Mouse (Mus musculus) stomach, embryonic 16.5 days (tissue): ENCODE data around the gene Pacrg. TPM values are rescaled to one million over a fixed set of nuclear protein-coding genes. Genes with fewer than 3 reads are reported as not detected.

Experiments used
- ATAC-seq: fragments of 200-750 bp; cut with Nextera tagmentation; 2 replicates; pipeline ENCODE4 v1.8.0; 2017; ENCODE audit warnings: moderate number of reproducible peaks, moderate TSS enrichment; ENCODE audit not compliant: insufficient read depth, low FRiP score
- H3K27ac ChIP-seq: fragments of 300-500 bp; sonication (generic); 2 replicates; pipeline ENCODE4 v1.5.1; 2014; ENCODE audit warnings: low read length
- H3K27me3 ChIP-seq: fragments of 300-500 bp; sonication (generic); 2 replicates; pipeline ENCODE4 v1.6.1; 2014; ENCODE audit warnings: low read length, control low read depth, mixed read lengths; ENCODE audit not compliant: control insufficient read depth, insufficient read depth
- H3K36me3 ChIP-seq: fragments of 300-500 bp; sonication (generic); 2 replicates; pipeline ENCODE4 v1.6.1; 2014; ENCODE audit warnings: low read length; ENCODE audit not compliant: control insufficient read depth, insufficient read depth
- H3K4me1 ChIP-seq: fragments of 300-500 bp; sonication (generic); 2 replicates; pipeline ENCODE4 v1.6.1; 2014; ENCODE audit warnings: low read length, control low read depth, mixed read lengths; ENCODE audit not compliant: control insufficient read depth, insufficient read depth
- H3K4me2 ChIP-seq: fragments of 300-500 bp; sonication (generic); 2 replicates; pipeline ENCODE4 v1.6.1; 2014; ENCODE audit warnings: low read depth, low read length, mixed read lengths
- H3K4me3 ChIP-seq: fragments of 300-500 bp; sonication (generic); replicated peaks from 2 replicates; pipeline ENCODE4 v1.5.1; 2014; ENCODE audit warnings: mild to moderate bottlenecking, low read length
- H3K9ac ChIP-seq: fragments of 300-500 bp; sonication (generic); 2 replicates; pipeline ENCODE4 v1.6.1; 2014; ENCODE audit warnings: low read length
- H3K9me3 ChIP-seq: fragments of 300-500 bp; sonication (generic); replicated peaks from 2 replicates; pipeline ENCODE4 v1.6.1; 2016; ENCODE audit warnings: low read length, control low read depth; ENCODE audit not compliant: control insufficient read depth
- WGBS: fragments of 180-500 bp; shearing (Covaris S2); extraction: QIAGEN DNeasy Blood & Tissue Kit; methylation state at CpG from one replicate; pipeline ENCODE4 v1.1.7; 2014; 5-methylcytosine and 5-hydroxymethylcytosine counted together
- polyA plus RNA-seq: library from polyadenylated mRNA; unstranded; fragments of >200 nt; fragmentation: Nextera tagmentation; extraction: Ambion mirVana; gene quantifications from 2 replicates; pipeline ENCODE4 v1.2.1, GENCODE M21; 2015

Gene Pacrg
- polyA plus RNA-seq, 1 experiment from 2014 or later: 1.8 TPM

DNA sequence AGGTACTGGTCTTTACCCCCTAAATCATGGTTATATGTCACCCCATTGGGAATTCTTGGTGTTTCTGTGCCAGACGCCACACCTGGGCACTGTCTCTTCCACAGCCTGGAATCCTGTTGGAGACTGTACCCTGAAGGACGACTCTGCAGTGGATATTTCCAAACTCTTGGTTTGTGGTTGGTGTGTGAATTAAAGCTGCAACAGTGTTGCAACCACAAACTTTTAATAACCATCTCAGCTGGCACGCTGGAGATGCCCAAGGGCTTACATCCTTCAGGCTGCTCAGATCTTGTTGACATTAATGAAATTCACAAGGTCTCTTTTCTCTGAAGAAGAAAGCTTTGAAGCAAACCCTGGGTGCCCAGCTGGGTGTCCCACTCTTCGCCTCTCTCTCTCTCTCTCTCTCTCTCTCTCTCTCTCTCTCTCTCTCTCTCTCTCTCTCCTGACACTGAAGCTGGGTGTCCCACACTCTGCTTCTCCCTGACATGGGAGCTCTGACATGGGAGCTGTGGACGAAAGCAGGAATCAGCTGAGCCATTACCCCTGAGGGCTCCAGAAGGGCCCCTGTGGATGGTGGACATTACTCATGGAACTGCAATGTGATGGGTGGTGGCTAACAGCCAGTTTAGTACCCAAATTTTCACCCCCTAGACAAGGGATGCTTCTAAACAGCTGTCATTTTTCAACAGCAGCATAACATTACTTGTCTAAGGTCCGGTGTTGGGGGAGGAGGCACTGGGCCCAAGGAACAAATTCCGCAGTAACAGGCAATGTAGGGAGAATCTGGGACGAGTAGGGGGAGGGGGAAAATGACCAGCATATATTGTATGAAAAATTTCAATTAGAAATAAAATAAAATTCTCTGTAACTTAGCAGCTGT lies 429.3 kb downstream of the Pacrg start:
- no peaks in the 10 kb centered on the region for H3K9me3 ChIP-seq
- H3K9ac ChIP-seq: no peak overlapping the region
- no peak overlapping the region for H3K27ac ChIP-seq
- no peaks in the 10 kb centered on the region for H3K27me3 ChIP-seq
- ATAC-seq: no peak
- WGBS: 69% methylated on average over 8 of the region's 8 CpGs
- H3K36me3 ChIP-seq: no peaks in the 10 kb centered on the region
- no peak overlapping the region for H3K4me2 ChIP-seq
- H3K4me3 ChIP-seq: no peak overlapping the region
- H3K4me1 ChIP-seq: no peaks in the 10 kb centered on the region

DNA sequence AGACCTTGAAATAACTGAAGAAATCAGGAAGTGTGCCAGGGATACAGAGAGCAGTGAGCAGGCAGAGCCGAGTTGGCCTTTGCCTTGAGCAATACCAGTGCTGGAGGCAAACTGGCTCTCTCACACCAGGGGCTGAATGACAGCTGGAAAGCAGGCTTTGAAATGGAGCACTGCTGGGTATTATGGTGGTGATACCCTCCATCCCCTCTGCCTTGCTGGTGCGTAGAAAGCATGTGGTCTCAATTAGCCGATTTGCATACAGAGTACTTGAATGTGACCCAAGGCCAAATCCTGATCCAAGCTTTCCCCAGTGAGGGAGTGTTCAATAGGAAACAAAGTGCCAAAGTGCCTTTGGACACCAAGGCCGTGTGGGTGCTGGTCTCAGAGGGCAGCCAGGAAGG lies 431.4 kb downstream of the Pacrg start:
- ATAC-seq: no peak
- Histone ChIP-seq H3K4me1 (no peaks in the 10 kb centered on the region), H3K27me3 (no peaks in the 10 kb centered on the region), H3K4me2 (no peak overlapping the region), H3K9me3 (no peaks in the 10 kb centered on the region), H3K36me3 (no peaks in the 10 kb centered on the region), H3K27ac (no peak overlapping the region), H3K4me3 (no peak overlapping the region), H3K9ac (no peak overlapping the region)
- WGBS: 63% methylated on average over 4 of the region's 4 CpGs

DNA sequence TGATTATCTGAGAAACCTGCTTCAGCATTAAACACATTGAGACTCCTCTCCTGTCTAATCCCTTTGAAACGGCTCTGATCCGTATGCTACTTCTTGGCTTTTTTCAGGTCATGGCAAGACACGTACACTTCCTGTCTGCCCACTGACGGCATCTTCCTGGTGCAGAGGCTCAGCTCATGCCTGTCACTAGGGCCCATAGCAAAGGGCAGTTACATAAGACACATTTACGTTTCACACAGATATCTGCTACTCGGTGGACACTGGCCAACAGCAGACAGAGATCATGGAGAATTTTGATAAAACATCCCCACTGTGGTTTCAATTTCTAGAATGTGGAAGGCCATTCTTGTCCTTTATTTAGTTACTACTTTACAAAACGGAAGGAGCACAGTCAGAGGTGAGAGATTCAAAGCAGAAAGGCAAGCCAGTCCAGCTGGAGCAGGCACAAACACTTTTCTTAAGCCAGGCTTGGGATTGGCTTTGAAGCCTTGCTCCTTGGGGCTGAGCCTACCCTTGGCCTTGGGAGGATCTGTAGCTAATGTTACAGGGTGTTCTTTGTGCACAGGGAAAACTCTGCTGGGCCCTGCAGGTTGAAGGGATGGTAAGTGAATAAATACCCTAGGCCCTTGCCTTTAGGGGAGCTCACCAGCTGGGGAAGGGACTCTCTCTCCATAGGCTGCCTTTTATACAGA lies 432.9 kb downstream of the Pacrg start:
- H3K4me3 ChIP-seq: no peak overlapping the region
- ATAC-seq: no peak
- WGBS: 59% methylated on average over 7 of the region's 7 CpGs

DNA sequence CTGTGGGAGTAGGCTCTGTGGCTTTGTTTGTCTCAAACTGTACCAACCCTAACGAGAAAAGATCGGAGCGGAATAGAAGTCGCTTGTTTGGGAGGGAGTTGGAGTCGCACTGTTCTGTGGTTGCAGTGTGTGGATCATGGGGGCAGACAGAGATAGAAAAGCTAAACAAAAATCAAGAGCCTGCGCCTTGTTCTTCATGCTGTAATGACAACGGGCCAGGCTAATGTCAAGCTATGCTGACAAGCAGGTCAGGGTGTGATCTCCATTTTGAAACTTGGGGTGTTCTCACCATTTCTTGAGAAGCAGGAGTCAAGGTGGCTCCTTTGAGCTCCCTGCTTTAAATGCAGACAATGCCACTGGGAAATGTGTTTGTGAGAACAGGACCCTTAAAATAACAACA lies 433.8 kb downstream of the Pacrg start:
- no peaks in the 10 kb centered on the region for H3K4me1 ChIP-seq
- no peaks in the 10 kb centered on the region for H3K27me3 ChIP-seq
- no peak overlapping the region for H3K9ac ChIP-seq
- 0 out of 2 replicates have a peak overlapping the region, but pooled peaks have one; percentile 3 for H3K4me2 ChIP-seq
- WGBS: 54% methylated on average over 7 of the region's 7 CpGs
- no peak for ATAC-seq
- H3K36me3 ChIP-seq: no peaks in the 10 kb centered on the region
- no peak overlapping the region for H3K27ac ChIP-seq
- H3K4me3 ChIP-seq: no peak overlapping the region
- no peaks in the 10 kb centered on the region for H3K9me3 ChIP-seq

More for the DNA sequence above, 432.9 kb downstream of the Pacrg start:
- Histone ChIP-seq H3K4me2 (no peak overlapping the region), H3K4me1 (no peaks in the 10 kb centered on the region), H3K27ac (no peak overlapping the region), H3K36me3 (no peaks in the 10 kb centered on the region), H3K27me3 (no peaks in the 10 kb centered on the region), H3K9me3 (no peaks in the 10 kb centered on the region), H3K9ac (no peak overlapping the region)

GRCm38 (mm10) chr17:10405906-10406305 lies 434.2 kb downstream of the Pacrg start:
- Histone ChIP-seq H3K4me2 (0 out of 2 replicates have a peak overlapping the region, but pooled peaks have one; percentile 3), H3K4me1 (no peaks in the 10 kb centered on the region), H3K27ac (no peak overlapping the region), H3K27me3 (no peaks in the 10 kb centered on the region), H3K9me3 (no peaks in the 10 kb centered on the region), H3K9ac (no peak overlapping the region), H3K4me3 (no peak overlapping the region), H3K36me3 (no peaks in the 10 kb centered on the region)
- no peak for ATAC-seq
- 52% methylated on average over 7 of the region's 7 CpGs for WGBS

- Histone ChIP-seq H3K9me3 (no peaks in the 10 kb centered on the region), H3K4me1 (no peaks in the 10 kb centered on the region), H3K27ac (no peak overlapping the region), H3K36me3 (no peaks in the 10 kb centered on the region), H3K27me3 (no peaks in the 10 kb centered on the region), H3K9ac (no peak overlapping the region), H3K4me2 (no peak overlapping the region), H3K4me3 (no peak overlapping the region)
- WGBS: 88% methylated on average over 11 of the region's 11 CpGs
- no peak for ATAC-seq
Observed at GRCm38 (mm10) chr17:10403186-10403585, 436.9 kb downstream of the Pacrg start.

GRCm38 (mm10) chr17:10402064-10402640 lies 438.0 kb downstream of the Pacrg start:
- Histone ChIP-seq H3K9me3 (no peaks in the 10 kb centered on the region), H3K27ac (no peak overlapping the region), H3K36me3 (no peaks in the 10 kb centered on the region), H3K4me1 (no peaks in the 10 kb centered on the region), H3K27me3 (no peaks in the 10 kb centered on the region), H3K9ac (no peak overlapping the region), H3K4me3 (no peak overlapping the region), H3K4me2 (no peak overlapping the region)
- 88% methylated on average over 12 of the region's 12 CpGs for WGBS
- no peak for ATAC-seq

GRCm38 (mm10) chr17:10401529-10401928 lies 438.6 kb downstream of the Pacrg start:
- no peaks in the 10 kb centered on the region for H3K27me3 ChIP-seq
- no peak overlapping the region for H3K9ac ChIP-seq
- H3K4me3 ChIP-seq: no peak overlapping the region
- H3K9me3 ChIP-seq: no peaks in the 10 kb centered on the region
- no peaks in the 10 kb centered on the region for H3K4me1 ChIP-seq
- no peaks in the 10 kb centered on the region for H3K36me3 ChIP-seq
- 78% methylated on average over 3 of the region's 3 CpGs for WGBS
- no peak overlapping the region for H3K27ac ChIP-seq
- no peak overlapping the region for H3K4me2 ChIP-seq
- ATAC-seq: no peak

DNA sequence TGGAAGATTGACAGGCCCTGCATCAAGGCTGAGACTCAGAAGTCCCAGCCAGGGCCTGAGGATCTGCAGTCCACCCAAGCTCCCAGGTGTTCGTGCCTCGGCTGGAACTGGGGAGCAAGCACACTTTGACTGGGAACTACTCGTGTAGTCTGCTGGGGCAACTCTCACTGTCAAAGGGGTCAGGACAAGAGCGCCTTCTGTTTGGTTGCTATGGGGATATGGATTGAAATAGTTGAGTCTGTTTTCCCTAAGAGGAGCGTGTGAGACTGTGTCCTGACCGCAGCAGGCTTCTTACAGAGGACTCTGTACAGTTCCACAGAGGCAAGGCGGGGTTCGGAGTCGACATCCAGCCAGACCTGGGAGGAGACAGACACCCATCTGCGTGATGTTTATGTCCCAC lies 440.4 kb downstream of the Pacrg start:
- no peaks in the 10 kb centered on the region for H3K27me3 ChIP-seq
- H3K36me3 ChIP-seq: no peaks in the 10 kb centered on the region
- H3K4me1 ChIP-seq: no peaks in the 10 kb centered on the region
- H3K27ac ChIP-seq: no peak overlapping the region
- no peak overlapping the region for H3K9ac ChIP-seq
- H3K4me2 ChIP-seq: no peak overlapping the region
- 67% methylated on average over 10 of the region's 10 CpGs for WGBS
- H3K4me3 ChIP-seq: no peak overlapping the region
- no peak for ATAC-seq
- no peaks in the 10 kb centered on the region for H3K9me3 ChIP-seq
